Mouse (Mus musculus) lung, embryonic 15.5 days (tissue): ENCODE measurements around the gene Prdm15. TPM values are rescaled to one million over a fixed set of nuclear protein-coding genes. Genes with fewer than 3 reads are reported as not detected.

Source experiments
- microRNA-seq: library from miRNA; unstranded; fragments of <30 nt; microRNA quantifications from one replicate; pipeline ENCODE4, GENCODE M21; 2016
- polyA plus RNA-seq: library from polyadenylated mRNA; unstranded; fragments of >200 nt; fragmentation: Nextera tagmentation; extraction: Ambion mirVana; gene quantifications from 2 replicates; pipeline ENCODE4 v1.2.1, GENCODE M21; 2015

Gene Prdm15
- polyA plus RNA-seq, 1 experiment from 2014 or later: 10.9 TPM

Small RNAs within 50 kb of the gene (microRNA-seq; reads per million reads assigned to microRNA genes)
- not detected for gene Mir6964

Other genes with a start within 250 kb of the Prdm15 start
- 9.4 and 9.8 TPM in 2 replicates for gene Tmprss2, start 240.7 kb downstream of the Prdm15 start, polyA plus RNA-seq
- gene Ripk4, start 88.1 kb downstream of the Prdm15 start, polyA plus RNA-seq: 15.5 and 16.0 TPM in 2 replicates
- 25.1 and 25.3 TPM in 2 replicates for gene C2cd2, start 110.7 kb upstream of the Prdm15 start, polyA plus RNA-seq
- 11.0 and 11.2 TPM in 2 replicates for gene Zbtb21, start 110.8 kb upstream of the Prdm15 start, polyA plus RNA-seq
- 20.1 and 20.4 TPM in 2 replicates for gene B230307C23Rik, start 145.5 kb upstream of the Prdm15 start, polyA plus RNA-seq
- 20.2 and 23.4 TPM in 2 replicates for gene A630089N07Rik, start 230.6 kb upstream of the Prdm15 start, polyA plus RNA-seq